Mouse (Mus musculus): ENCODE data around the gene Cd200r3.
A peak's percentile ranks its signal among the peaks of the same experiment; 100 is the strongest.

Cd200r3 gene

DNA sequence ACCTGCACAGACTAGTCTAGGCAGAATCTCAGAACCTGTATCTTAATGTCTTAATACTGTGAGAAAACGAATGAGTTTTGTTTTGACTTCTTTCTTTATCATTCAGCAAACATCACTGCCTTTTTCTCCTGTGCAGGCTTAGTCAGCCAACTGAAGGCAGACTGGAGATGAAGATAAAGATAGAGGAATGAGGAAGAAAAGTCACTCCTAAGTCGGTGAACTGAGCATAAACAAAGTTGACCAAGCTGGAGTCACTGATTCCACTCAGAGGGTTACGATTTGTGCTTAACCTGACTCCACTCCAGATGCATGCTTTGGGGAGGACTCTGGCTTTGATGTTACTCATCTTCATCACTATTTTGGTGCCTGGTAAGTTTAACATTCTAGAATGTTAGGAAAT is at the start of gene Cd200r3:
Gene Cd200r3 (plus strand): TSS at position 211 of the 400 bp plus-strand sequence.
- no peak for DNase-seq (ENCODE audit: low read depth, low spot score)

DNA sequence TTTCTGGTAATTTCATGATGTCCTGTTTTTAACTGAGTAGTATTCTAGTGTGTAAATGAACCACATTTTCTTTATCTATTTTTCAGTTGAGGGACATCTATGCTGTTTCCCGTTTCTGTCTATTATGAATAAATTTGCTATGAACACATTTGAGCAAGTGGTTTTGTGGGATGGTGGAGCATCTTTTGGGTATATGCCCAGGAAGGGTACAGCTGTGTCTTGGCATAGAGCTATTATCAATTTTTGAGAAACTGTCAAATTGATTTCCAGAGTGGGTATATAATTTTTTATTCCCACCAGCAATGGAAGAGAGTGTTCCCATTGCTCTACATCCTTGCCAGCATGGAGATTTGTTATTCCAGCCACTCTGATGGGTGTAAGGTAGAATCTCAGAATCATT is 11.5 kb upstream of the Cd200r3 start:
- no peak for DNase-seq (ENCODE audit: low read depth, low spot score)

DNA sequence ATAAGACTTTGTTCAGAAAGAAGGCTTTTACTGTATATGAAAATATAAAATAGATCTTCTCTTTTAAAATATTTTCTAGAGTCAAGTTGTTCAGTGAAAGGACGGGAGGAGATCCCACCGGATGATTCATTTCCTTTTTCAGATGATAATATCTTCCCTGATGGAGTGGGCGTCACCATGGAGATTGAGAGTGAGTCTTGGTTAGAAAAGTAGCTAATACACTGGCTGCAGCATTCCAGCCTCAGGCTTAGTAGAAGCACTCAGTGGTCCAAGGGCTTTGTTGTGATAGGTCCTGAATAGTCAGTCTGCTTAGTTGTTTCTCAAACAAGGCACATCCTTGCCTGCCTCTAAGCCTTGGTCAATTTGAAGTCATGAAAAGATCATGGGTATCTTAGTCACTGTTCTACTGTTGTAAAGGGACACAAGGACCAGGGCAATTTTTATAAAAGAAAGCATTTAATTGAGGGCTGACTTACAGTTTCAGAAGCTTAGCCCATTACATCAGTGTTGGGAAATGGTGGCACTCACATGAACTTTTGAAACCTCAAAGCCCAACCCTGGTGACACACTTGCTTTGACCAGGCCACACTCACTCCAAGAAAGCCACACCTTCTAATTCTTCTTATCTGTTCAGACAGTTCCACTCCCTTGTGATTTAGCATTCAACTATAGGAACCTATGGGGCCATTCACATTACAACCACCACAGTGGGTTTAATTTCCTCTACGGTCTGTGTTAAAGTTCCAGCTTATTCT is 8.1 kb downstream of the Cd200r3 start:
- no peak for DNase-seq (ENCODE audit: low read depth, low spot score)

DNA sequence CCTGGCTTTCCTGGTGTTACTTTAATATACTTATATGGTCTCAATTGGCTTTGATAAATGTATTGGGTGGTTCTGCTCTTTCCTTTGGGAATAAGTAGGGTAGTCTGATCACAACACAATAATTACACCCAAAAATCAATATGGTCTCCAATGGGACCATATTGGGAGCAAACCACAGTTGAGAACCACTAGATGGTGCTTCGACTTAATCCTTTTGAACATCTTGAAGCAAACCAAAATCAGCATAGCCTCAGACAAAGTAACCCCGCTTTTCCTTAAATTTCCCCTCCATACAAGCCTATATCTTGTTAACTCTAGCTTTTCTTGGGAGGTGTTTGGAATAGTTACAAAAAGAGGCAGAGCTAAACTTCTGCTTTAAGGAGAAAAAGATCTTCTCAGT is 18.8 kb downstream of the Cd200r3 start:
- no peak for DNase-seq (ENCODE audit: low read depth, low spot score)

DNA sequence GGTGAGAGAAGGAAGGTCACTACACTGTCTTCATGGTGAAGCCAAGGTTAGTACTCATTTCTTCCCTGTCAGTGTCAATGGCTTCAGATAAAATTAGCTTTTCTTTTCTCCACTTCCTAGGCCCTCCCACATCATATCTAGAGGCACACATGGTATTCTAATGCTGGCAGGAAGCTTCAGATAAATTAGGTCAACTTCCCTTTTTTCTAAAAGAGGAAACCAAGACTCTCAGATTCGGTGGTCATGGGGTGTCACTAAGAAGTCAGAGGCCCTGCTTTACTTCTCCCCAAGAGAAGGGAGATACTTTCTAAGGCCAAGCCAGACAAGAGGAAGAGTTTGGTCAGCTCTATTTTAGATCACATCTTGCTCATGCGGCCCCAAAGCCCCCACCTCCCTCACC is 19.3 kb downstream of the Cd200r3 start:
- peak; percentile 40 for DNase-seq (ENCODE audit: low read depth, low spot score)

DNA sequence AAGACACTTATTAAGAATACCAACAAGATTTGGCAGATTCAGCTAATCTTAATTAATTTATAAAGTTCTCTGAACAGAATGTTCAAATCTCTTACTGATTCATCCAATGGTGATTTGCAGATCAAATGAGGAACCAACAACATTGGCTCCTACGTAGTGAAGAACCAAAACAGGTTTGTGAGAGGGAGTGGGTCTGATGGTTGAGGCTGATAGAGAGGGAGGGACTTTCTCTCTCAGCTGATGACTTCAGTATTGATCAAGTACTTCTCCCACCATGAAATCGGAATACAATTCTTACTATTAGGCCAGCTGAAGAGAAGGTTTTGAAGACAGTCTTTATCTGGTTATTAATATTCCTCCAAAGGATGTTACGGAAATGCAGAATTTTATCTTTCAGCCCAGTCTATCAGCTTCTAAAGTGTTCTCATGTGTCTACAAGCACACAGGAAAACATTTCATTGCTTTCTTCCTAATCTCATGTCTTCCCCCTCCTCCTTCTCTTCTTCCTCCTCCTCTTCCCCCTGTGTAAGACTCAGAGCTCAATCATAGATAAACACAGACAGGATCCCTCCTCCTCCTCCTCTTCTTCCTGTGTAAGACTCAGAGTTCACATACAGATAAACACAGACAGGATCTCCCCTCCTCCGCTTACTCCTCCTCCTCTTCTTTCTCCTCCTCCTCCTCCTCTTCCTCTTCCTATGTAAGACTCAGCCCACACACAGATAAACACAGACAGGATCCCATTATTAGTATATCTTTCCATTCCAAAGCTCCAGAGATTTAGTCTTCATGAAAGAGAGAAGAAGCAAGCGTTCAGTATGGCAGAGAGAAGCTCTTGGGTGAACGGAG is 21.3 kb downstream of the Cd200r3 start:
- DNase-seq (ENCODE audit: low read depth, low spot score) = peak; percentile 54

DNA sequence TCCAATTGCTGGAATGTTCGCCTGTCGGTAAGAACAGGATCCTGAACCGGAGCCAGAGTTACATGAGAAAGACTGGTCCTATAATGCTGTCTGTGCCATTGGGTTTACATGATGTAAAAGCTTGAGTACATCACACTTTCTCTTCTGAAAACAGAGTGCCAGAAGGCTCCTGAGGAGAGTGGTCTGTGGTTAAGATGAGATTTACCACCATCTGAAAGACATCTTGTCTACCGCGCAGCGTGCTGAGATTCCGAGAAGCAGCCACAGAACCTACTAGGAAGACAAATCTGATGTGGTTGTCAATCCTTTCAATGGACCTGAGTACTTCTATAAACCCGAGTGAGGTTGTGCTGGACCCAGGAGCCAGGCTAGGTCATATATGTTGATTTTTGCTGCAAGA is 21.9 kb downstream of the Cd200r3 start:
- DNase-seq (ENCODE audit: low read depth, low spot score) = peak; percentile 71

DNA sequence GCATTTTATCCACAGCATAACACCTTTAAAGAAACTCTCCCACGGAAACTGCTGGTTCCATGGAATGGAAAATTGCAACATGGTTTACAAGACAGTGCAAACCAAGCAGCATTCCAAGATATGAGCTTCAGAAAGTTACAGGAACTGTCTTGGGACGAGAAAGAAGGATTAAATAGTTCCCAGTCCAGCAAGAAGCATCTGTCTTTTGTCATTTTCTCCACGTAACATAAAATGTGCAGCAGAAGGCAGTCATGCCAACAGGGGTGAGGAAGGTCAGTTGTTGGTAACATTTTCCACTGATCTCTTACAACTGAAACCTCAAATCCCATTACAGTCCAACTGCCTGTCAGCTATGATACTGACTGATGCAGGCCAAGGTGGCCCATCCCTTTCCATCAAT is 22.4 kb downstream of the Cd200r3 start:
- no peak for DNase-seq (ENCODE audit: low read depth, low spot score)

DNA sequence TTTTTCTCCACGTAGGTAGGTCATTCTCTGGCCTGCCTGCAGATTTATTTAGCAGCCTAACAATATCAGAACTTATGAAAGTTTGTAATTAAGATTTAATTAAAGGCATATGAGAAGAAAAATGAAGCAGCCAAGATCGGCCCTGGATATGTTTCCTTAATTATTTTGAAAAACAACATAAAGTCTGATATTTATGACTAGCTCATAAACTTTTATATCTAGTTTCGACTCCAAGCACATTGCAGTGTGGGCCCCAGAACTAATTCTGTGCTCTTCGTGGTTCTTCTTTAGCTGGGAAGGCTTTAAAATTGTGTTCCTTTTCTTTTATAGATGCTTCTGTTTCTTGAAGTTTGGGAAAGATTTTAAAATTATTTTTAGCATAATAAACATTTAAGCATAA is 23.4 kb downstream of the Cd200r3 start:
- no peak for DNase-seq (ENCODE audit: low read depth, low spot score)

DNA sequence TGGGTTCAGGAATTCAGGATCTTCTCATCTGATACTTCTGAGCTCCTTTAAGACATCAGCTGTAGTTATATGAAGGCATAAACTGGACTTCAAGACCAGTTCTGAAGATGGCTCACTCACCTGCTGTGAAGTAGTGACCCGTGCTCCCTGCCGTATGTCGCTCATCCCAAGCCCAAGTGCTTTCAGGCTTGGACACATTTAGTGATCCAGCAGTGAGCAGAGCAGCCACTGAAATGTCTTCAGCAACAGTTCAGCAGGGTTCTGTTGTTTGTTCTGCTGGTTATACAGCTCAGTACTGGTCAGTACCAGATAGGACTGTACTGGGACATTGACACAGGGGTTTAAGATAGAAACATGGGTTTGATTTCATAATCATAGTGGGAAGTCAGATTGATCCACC is 24.6 kb downstream of the Cd200r3 start:
- no peak for DNase-seq (ENCODE audit: low read depth, low spot score)

DNA sequence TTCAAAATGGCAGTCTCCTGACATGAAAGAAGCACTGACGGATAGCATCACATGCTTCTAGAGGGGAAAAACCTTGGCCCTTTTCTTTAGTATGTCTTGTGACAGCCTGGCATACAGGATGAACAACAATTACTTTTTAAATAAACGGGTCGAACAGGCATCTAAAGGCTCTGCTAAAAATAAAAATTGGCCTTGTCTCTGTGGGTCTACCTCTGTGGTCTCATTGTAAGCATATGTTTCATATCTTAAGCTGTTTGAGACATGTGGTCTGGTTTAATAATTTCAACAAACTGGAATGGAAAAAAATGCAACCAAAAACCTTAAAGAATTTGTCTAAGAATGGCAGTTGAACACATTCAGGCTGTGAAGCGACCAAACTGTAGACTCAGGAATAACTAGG is 27.4 kb downstream of the Cd200r3 start:
- peak; percentile 30 for DNase-seq (ENCODE audit: low read depth, low spot score)

DNA sequence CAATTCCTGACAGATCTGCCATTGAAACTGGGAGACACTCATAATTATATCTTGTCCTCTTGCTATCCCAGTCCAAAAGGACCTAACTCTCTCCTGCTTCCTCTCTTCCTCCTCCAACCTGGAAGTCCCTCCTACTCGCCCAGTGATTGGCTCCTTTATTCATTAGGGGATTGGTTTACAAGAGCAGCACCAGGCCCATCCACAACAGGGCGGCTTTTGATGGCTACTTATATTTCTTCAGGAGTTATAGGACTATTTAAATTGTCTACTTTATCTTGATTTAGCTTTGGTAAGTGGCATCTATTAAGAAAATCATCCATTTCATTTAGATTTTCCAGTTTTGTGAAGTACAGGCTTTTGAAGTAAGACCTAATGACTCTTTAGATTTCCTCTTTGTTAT is 30.6 kb downstream of the Cd200r3 start:
- no peak for DNase-seq (ENCODE audit: low read depth, low spot score)

DNA sequence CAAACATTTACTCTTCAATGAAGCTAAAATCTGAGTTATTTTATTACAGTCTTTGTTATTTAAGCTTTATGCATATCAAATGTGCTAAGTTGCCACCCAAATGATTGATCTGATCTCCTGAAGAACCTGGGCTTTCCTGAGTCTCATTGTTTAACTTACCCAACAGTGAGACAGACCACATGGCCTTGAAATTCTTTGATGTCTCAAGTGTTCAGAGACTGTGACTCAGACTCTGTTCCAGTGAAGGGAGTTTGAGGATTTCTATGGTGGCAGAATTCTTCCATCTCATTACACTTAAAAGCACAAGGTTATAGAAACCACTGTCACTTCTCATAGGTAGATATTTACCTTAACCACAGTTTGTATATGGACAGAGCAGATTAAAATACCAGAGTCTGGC is 32.6 kb downstream of the Cd200r3 start:
- peak; percentile 16 for DNase-seq (ENCODE audit: low read depth, low spot score)

DNA sequence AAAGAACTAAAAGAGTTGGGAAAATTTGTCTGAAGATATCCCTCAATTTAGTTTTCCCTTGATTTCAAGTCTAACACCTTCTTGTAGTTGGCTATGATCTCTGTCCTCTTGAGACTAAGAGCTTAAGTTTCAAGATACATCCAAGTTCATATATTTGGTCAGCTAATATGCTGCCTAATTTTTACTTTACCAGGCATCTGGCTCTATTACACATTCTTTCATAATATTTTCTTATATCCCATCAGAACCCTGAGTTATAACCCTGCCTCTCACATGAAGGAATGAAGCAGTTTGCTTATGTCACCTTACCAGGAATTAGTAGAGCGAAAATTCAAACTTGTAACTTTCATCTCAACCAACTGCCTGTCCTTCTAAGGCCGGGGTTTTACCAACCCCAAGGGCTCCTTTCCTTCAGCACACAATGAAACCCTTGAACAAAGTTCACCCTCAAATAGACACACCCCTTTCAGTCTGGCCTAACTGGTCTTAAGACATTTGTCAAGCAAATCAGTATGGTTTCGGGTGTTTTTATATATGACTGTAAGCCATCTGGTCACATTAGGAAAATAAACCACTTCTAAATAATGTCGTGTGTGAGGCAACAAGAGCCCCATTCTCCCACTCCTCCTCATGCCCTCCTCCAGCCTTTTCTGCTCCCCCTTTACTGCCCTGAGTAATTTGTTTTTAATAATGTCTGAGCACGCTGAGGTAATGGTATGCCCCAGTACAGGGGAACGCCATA is 33.6 kb downstream of the Cd200r3 start:
- no peak for DNase-seq (ENCODE audit: low read depth, low spot score)

DNA sequence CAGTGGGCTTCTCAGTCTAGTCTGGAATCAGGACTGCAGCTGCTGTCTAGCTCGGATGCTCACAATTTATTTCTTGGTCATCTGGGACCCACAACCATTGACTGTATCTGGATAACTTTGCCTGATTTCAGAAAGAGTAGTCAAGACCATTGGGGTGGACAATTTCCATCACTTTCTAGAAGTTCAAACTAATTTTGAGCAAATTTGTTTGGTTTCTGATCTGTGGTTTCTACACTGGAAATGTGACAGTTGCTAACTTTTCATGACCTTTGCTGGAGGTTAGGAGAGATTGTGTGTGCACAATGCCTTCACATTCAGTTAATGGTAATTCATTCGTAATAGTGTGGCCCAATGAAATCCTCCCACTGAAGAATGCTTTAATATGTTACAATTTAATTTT is 34.7 kb downstream of the Cd200r3 start:
- DNase-seq (ENCODE audit: low read depth, low spot score) = no peak

DNA sequence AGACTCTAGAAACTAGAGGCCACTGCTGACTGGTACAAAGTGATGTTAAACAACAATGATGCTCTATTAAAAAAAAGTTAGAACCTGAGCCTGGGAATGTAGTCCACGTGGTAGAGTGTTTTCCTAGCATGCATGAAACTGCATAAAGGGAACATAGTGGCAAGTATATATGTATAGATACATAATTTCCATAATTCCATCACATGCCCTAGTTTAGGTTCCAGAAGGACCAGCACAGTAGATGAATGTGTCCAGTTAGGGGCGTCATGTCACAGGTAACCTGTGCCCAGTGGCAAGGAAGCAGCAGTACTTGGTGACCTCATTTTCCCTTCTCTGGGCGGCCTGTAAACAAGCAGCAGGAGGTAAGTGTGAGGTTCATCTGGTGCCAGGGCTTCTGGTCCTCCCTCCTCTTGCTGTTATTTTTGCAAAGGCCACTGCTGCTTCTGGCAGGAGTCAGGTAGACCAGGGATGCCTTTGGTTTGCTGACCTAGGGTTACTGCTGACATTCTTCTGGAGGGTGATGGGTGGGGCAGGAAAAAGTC is 35.9 kb downstream of the Cd200r3 start:
- DNase-seq (ENCODE audit: low read depth, low spot score) = no peak

DNA sequence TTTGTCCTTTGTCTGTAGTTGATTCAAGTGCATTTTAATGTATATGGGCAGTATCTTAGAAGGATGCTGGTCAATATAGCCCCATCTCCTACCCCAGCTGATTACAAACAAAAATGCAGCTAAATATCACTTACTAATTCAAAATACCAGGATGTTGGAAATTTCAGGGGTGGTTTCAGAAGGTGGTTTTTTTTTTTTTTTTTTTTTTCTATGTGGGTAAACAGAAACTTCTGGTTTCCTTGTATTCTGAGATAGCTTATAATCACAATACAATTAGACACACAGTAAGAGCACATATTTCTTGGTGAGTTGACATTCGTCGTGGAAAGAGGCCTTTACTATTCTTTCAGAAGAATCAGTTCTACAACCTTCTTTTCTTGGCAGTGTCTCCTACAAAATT is 39.5 kb downstream of the Cd200r3 start:
- no peak for DNase-seq (ENCODE audit: low read depth, low spot score)

DNA sequence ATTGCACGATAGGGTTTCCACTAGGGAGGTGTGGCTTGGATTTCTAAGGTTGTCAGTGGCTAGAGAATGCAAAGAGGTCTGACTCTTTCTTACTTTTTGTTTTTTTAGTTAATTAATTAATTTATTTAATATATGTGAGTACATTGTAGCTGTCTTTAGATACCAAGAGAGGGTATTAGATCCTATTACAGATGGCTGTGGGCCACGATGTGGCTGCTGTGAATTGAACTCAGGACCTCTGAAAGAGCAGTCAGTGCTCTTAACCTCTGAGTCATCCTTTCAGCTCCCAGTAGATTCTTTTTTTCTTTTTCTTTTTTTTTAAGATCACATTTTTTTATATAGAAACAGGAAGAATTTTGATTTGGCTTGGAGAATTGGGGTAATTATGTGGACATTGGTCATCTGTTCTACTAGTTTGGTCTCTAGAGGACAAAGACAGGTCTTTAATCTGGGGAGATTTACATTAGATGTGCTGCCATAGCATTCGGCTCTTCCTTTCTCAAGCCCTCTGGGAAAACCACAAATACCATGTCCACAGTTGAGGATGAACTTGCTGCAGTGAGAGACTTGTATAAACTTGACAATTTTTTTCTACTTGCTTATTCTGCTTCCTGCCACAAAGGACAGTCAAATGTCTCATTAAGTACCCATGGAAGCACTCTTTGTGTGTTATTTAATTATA is 40.0 kb downstream of the Cd200r3 start:
- DNase-seq (ENCODE audit: low read depth, low spot score) = no peak

DNA sequence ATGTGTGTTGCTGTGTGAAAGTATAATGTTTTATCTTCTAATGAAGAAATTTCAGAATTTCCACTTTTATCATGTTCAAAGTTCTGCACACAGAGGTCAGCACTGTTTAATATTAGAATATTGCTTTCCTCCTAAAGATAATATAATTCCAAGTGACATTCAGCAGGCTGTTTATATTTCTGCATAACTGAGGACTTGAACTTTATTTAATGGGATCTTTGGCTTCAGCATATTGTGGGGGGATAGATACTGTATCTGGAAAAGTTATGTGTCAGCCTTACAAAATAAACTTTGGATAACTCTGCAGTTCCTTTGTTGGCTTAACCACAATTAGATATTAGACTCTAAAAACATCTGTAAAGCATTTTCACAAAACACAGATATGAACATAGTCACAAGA is 40.6 kb downstream of the Cd200r3 start:
- no peak for DNase-seq (ENCODE audit: low read depth, low spot score)

DNA sequence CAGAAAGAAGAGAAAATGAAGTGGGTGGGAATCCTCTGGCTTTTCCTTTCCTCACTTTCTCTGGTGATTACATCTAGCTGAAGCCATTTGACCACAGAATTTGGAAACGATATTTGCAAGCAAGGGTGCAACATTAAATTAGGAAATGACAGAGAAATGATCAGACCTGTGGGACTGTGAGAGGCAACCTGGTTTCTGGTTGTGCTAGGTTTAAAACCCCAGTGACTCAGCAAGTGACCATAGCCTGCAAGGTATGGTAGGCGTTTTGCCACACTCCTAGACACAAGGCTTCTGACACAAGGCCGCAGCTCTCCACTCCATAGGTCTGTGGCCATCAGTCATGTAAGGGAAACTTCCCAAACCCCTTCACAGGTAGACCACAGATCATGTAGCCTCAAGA is 41.4 kb downstream of the Cd200r3 start:
- no peak for DNase-seq (ENCODE audit: low read depth, low spot score)

DNA sequence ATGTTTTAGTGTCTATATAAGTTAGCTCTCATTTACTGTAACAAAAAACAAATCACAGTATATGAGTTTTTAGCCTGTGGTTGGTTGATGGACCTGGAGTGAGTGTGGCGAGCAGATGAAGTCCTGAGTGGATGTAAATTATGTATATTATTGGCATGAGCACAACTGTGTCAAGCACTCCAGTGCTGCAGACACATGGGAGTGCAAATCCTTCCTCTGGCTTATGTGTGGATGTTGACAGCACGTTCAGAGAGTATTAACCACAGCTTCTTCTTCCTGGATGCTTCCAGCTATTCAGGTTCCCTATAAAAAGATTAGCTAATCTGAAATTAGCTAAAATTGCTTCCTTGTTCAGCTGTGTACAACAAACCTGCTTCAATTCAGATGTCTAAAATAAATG is 42.6 kb downstream of the Cd200r3 start:
- DNase-seq (ENCODE audit: low read depth, low spot score) = no peak
